Mouse (Mus musculus) forebrain, embryonic 11.5 days (tissue): ENCODE data around the gene Tinagl1. TPM values are rescaled to one million over a fixed set of nuclear protein-coding genes. Genes with fewer than 3 reads are reported as not detected.

ENCODE experiments used
- ATAC-seq: fragments of 200-750 bp; cut with Nextera tagmentation; replicated peaks from 2 replicates; pipeline ENCODE4 v1.8.0; 2017; ENCODE audit warnings: moderate TSS enrichment; ENCODE audit not compliant: low FRiP score
- DNase-seq: peaks from one replicate; pipeline ENCODE4 v3.0.0-alpha.2; 2017; ENCODE audit warnings: low spot score
- H3K27ac ChIP-seq: fragments of 300-500 bp; sonication (generic); 2 replicates; pipeline ENCODE4 v1.5.1; 2014; ENCODE audit warnings: low read depth, low read length
- H3K27me3 ChIP-seq: fragments of 300-500 bp; sonication (generic); 2 replicates; pipeline ENCODE4 v1.6.1; 2014; ENCODE audit warnings: mild to moderate bottlenecking, low read length, mixed read lengths; ENCODE audit not compliant: control insufficient read depth, insufficient read depth
- H3K36me3 ChIP-seq: fragments of 300-500 bp; sonication (generic); 2 replicates; pipeline ENCODE4 v1.6.1; 2014; ENCODE audit warnings: mild to moderate bottlenecking, low read length, moderate library complexity, mixed read lengths; ENCODE audit not compliant: control insufficient read depth, insufficient read depth
- H3K4me1 ChIP-seq: fragments of 300-500 bp; sonication (generic); replicated peaks from 2 replicates; pipeline ENCODE4 v1.6.1; 2014; ENCODE audit warnings: low read length, mixed read lengths; ENCODE audit not compliant: control insufficient read depth, insufficient read depth
- H3K4me2 ChIP-seq: fragments of 300-500 bp; sonication (generic); 2 replicates; pipeline ENCODE4 v1.6.1; 2014; ENCODE audit warnings: low read depth, mild to moderate bottlenecking, low read length, moderate library complexity, mixed read lengths; ENCODE audit not compliant: severe bottlenecking
- H3K4me3 ChIP-seq: fragments of 300-500 bp; sonication (generic); 2 replicates; pipeline ENCODE4 v1.5.1; 2014; ENCODE audit warnings: low read depth, low read length
- H3K9ac ChIP-seq: fragments of 300-500 bp; sonication (generic); 2 replicates; pipeline ENCODE4 v1.6.1; 2014; ENCODE audit warnings: low read length
- H3K9me3 ChIP-seq: fragments of 300-500 bp; sonication (generic); 2 replicates; pipeline ENCODE4 v1.6.1; 2016; ENCODE audit warnings: low read length, mixed read lengths; ENCODE audit not compliant: control insufficient read depth
- WGBS: fragments of 180-500 bp; shearing (Covaris S2); extraction: QIAGEN DNeasy Blood & Tissue Kit; methylation state at CpG from one replicate; pipeline ENCODE4 v1.1.7; 2014; 5-methylcytosine and 5-hydroxymethylcytosine counted together
- polyA plus RNA-seq: library from polyadenylated mRNA; unstranded; fragments of >200 nt; fragmentation: Nextera tagmentation; extraction: Ambion mirVana; gene quantifications from 2 replicates; pipeline ENCODE4 v1.2.1, GENCODE M21; 2014

Gene Tinagl1
- polyA plus RNA-seq = 7.6 and 7.9 TPM in 2 replicates

DNA sequence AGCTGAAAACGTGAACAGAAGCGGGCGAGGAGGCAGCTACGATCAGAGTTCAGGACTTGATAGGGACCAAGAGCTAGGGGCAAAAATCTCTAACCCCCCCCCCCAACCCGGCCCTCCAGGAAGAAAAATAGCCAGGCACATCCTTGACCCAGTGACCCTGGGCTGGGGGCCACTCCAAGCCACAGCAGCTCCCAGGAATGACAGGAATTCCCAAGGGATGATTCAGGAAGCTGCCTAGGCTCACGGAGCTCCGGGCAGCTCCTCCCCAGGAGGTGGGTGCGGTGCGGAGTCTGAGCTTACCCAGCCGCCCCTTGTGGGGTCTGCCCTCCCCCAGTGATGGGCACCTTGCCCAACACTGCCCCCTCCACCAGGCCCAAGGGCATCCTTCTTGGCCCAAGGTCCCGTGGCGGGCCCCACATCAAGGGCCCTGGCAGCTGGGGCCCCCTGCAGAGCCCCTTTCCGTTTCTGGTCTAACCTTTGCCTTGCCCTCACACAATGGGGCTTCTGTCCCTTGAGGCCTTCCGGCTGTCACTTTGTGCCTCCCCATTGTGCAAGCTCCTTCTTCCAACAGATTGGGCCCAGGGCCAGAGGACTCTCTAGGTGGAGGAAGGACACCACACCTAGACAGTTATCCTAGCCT, at the start of gene Tinagl1:
Gene Tinagl1 (minus strand): TSS at position 51 of the 640 bp plus-strand sequence.
- ATAC-seq (no peak), DNase-seq (no peak)
- peak within 1 kb of the TSS; percentile 27; the same call in 1 of the 2 replicates for H3K9ac ChIP-seq
- peak within 1 kb of the TSS; percentile 48 for H3K4me2 ChIP-seq
- peaks cover 15% of the 10 kb centered on the region; the same call in 1 of the 2 replicates for H3K4me1 ChIP-seq
- no peaks in the 10 kb centered on the region for H3K36me3 ChIP-seq
- no peak within 1 kb of the TSS for H3K27ac ChIP-seq
- H3K4me3 ChIP-seq = peak within 1 kb of the TSS; percentile 16
- H3K27me3 ChIP-seq = peaks cover 21% of the 10 kb centered on the region
- no peaks in the 10 kb centered on the region for H3K9me3 ChIP-seq
- 2% methylated on average over 14 of the region's 14 CpGs for WGBS

DNA sequence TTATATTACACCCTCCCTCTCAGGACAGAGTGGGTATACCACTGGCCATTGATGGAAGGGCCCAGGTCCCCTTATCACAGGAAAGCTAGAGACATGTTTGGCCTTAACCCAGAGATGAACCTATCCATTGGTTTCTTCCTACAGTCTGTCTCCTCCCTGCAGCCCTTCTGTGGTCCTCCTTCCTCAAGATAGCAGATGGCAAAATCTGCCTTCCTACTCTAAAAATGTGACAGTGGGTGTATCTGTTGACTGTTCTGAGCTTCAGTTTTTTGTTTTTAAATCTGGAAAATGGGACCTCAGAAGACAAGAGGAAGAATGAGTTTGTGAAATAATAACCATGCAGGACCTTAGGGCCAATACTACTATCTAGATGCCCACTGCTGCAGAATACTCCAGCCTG, 49.1 kb upstream of the Tinagl1 start:
- no peaks in the 10 kb centered on the region for H3K36me3 ChIP-seq
- no peaks in the 10 kb centered on the region for H3K9me3 ChIP-seq
- ATAC-seq (no peak), DNase-seq (no peak)
- H3K4me3 ChIP-seq = no peak overlapping the region
- no peak overlapping the region for H3K4me2 ChIP-seq
- H3K4me1 ChIP-seq = no peaks in the 10 kb centered on the region
- H3K27ac ChIP-seq = no peak overlapping the region
- no peak overlapping the region for H3K9ac ChIP-seq
- no peaks in the 10 kb centered on the region for H3K27me3 ChIP-seq

DNA sequence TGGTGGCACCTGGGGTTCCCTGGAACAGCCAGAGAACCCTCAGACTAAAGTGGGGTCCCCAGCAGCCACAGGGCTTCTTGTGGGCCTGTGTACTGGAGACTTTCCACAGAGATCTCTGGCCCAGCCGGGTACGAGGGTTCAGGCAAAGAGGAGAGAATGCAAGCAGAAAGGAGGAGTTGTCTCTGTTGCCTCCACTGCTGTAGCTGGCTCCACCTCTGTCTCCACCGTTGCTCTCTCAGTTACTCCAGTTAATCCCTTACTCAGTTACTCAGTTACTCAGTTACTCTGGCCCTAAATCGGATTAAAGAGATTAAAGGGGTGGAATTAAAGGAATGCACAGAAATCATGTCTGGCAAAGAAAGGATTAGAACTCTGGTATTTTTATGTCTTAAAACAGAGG, 47.3 kb upstream of the Tinagl1 start, which contains the start of gene Gm853:
Gene Gm853 (minus strand): TSS at position 223 of the 400 bp plus-strand sequence.
- no peaks in the 10 kb centered on the region for H3K4me1 ChIP-seq
- H3K27me3 ChIP-seq = no peaks in the 10 kb centered on the region
- no peak within 1 kb of the TSS for H3K9ac ChIP-seq
- DNase-seq = no peak
- no peak for ATAC-seq
- no peak within 1 kb of the TSS for H3K4me3 ChIP-seq
- H3K4me2 ChIP-seq = no peak within 1 kb of the TSS
- no peaks in the 10 kb centered on the region for H3K36me3 ChIP-seq
- WGBS = 47% methylated on average over 4 of the region's 4 CpGs
- H3K9me3 ChIP-seq = no peaks in the 10 kb centered on the region
- no peak within 1 kb of the TSS for H3K27ac ChIP-seq

DNA sequence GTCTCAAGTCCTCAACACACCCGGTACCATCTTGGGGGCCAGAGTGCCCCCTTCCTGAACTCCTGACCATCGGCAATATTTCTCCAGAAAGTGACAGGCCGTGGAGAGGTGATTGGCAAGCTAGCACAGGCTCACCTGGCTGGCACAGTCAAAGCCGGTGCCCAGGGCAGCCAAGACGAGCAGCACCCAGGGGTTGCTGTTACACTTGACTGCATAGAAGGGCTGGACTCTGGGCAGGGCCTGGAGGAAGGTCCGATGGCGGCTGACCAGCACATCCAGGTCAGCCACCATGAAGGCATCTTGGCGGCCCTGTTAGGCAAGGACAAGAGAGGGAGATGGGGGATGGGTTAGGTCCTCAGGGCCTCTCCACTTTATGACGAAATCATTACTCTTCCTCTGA, 45.3 kb upstream of the Tinagl1 start:
- 77% methylated on average over 9 of the region's 9 CpGs for WGBS
- Histone ChIP-seq H3K36me3 (no peaks in the 10 kb centered on the region), H3K4me2 (no peak overlapping the region), H3K27me3 (no peaks in the 10 kb centered on the region), H3K9me3 (no peaks in the 10 kb centered on the region), H3K9ac (no peak overlapping the region), H3K4me1 (no peaks in the 10 kb centered on the region), H3K4me3 (no peak overlapping the region), H3K27ac (no peak overlapping the region)
- no peak for ATAC-seq
- no peak for DNase-seq

DNA sequence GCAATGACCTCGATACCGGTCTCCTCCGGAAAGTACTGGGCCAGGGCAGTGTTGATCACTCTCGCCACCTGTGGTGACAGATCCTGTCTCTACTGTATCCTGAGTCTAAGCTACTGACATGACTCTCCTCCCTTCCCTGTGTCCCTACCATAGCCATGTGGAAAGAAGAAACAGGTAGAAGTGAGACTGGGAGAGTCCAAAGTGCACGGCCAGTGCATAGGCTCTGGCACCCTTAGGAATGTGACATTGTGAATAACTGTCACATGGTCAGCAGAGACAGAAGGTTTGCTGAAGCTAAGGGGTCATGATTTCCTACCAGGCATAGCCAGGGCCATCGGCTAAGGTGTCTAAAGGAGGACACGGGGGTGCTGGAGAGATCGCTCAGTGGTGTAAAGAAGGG, 40.5 kb upstream of the Tinagl1 start:
- DNase-seq = no peak
- Histone ChIP-seq H3K4me2 (no peak overlapping the region), H3K4me3 (no peak overlapping the region), H3K27me3 (no peaks in the 10 kb centered on the region), H3K27ac (no peak overlapping the region), H3K36me3 (no peaks in the 10 kb centered on the region), H3K4me1 (no peaks in the 10 kb centered on the region), H3K9ac (no peak overlapping the region), H3K9me3 (no peaks in the 10 kb centered on the region)
- 91% methylated on average over 8 of the region's 8 CpGs for WGBS
- ATAC-seq = no peak

DNA sequence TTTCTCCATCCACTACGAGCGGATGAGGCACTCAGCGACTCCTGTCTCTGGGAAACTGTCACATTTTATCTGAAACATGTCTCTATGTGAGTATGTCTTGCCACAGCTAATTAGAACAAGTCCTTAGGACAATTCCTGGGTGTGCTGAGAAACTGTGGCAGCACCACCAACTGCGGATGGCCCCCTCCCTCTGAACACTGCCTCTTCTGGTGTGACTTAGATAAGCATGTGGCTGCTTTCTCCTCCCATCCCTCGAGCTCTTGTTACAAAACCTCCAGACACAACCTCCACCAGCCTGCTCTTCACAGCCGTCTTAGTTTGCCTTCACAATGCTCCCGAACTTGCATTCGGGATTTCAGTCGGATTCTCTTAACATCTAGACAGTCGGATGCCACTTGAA, 38.9 kb upstream of the Tinagl1 start:
- ATAC-seq (no peak), DNase-seq (no peak)
- Histone ChIP-seq H3K36me3 (no peaks in the 10 kb centered on the region), H3K4me2 (no peak overlapping the region), H3K27me3 (no peaks in the 10 kb centered on the region), H3K4me1 (no peaks in the 10 kb centered on the region), H3K27ac (no peak overlapping the region), H3K9me3 (no peaks in the 10 kb centered on the region), H3K9ac (no peak overlapping the region), H3K4me3 (no peak overlapping the region)
- 78% methylated on average over 10 of the region's 10 CpGs for WGBS

DNA sequence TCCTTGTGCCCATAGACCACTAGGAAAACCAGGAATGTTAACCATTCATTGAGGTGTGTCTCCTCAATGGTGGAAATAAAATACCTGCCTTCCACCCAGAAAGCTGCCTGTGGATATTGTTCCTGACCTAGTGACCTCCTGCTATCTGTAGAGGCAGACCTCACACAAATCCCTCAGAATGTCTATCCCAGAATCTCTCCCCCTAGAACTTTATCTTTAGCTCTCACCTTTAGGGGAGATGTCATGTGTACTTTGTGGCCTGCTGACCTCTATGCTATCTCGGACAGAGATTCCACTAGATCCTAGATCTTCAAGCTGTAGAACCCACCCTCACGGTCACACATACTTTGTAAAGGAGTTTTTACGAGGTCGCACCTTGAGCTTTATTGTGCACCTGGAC, 38.3 kb upstream of the Tinagl1 start:
- H3K9ac ChIP-seq = no peak overlapping the region
- no peaks in the 10 kb centered on the region for H3K27me3 ChIP-seq
- H3K9me3 ChIP-seq = no peaks in the 10 kb centered on the region
- no peak overlapping the region for H3K4me3 ChIP-seq
- 85% methylated on average over 4 of the region's 4 CpGs for WGBS
- ATAC-seq (no peak), DNase-seq (no peak)
- H3K27ac ChIP-seq = no peak overlapping the region
- no peaks in the 10 kb centered on the region for H3K36me3 ChIP-seq
- H3K4me1 ChIP-seq = no peaks in the 10 kb centered on the region
- no peak overlapping the region for H3K4me2 ChIP-seq

DNA sequence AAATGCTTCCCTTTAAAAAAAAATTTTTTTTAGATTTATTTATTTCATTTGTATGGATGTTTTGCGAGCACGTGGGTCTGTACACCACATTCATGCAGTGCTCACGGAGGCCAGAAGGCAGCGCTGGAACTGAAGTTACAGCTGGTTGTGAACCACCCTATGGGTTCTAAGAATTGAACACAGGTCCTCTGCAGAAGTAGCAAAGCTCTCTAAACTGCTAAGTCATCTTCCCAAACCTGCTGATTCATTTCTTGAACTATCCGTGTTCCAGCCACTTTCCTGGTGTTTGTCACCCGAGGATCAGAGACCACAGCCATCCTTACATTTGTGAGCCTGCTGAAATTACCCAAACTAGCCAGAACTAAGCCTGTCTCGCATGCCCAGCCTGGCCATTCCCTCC, 37.5 kb upstream of the Tinagl1 start:
- DNase-seq (no peak), ATAC-seq (no peak)

DNA sequence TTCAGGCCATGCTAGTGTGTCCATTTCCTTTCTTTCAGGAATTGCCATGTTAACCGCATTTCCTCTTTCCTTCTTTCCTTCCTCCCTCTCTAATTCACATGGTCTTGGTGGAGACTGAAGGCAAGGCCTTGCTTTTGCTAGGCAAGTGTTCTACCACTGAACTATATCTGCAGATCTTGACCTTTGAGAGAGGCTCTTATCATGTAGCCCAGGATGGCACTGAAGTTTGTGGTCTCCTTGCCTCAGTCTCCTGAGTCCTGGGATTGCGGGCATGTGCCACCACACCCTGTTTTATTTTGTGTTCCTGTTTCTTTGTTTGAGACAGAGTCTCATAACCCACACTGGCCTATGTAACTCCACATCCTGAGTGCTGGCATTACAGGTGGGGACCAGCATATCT, 36.9 kb upstream of the Tinagl1 start:
- ATAC-seq (no peak), DNase-seq (no peak)
- H3K9ac ChIP-seq = no peak overlapping the region
- H3K36me3 ChIP-seq = no peaks in the 10 kb centered on the region
- no peak overlapping the region for H3K27ac ChIP-seq
- no peaks in the 10 kb centered on the region for H3K4me1 ChIP-seq
- H3K4me2 ChIP-seq = no peak overlapping the region
- H3K4me3 ChIP-seq = no peak overlapping the region
- H3K9me3 ChIP-seq = no peaks in the 10 kb centered on the region; the same call in 1 of the 2 replicates
- 86% methylated on average over 2 of the region's 2 CpGs for WGBS
- no peaks in the 10 kb centered on the region for H3K27me3 ChIP-seq

More for the DNA sequence above, 37.5 kb upstream of the Tinagl1 start:
- H3K27ac ChIP-seq = no peak overlapping the region
- H3K36me3 ChIP-seq = no peaks in the 10 kb centered on the region
- 79% methylated on average over 7 of the region's 7 CpGs for WGBS
- H3K9me3 ChIP-seq = no peaks in the 10 kb centered on the region
- H3K4me2 ChIP-seq = no peak overlapping the region
- H3K4me1 ChIP-seq = no peaks in the 10 kb centered on the region
- H3K4me3 ChIP-seq = no peak overlapping the region
- H3K27me3 ChIP-seq = no peaks in the 10 kb centered on the region
- no peak overlapping the region for H3K9ac ChIP-seq
